Mouse (Mus musculus) heart, adult 18-20 months (tissue): ENCODE measurements around the gene 1810046K07Rik. TPM values are rescaled to one million over a fixed set of nuclear protein-coding genes. Genes with fewer than 3 reads are reported as not detected.

Experiments used
- DNase-seq, 2 experiments: peaks; one replicate each; pipeline ENCODE4 v3.0.0; 2021 to 2022; ENCODE audit warnings: mixed read lengths in 1 of 2
- total RNA-seq, 2 experiments: library from RNA; stranded (reverse); gene quantifications; 2 replicates each; pipeline ENCODE4 v1.2.3; 2021

The 1810046K07Rik gene
- total RNA-seq, 2 experiments from 2014 or later = not detected

- DNase-seq = no peak
These were observed 24.7 kb downstream of the 1810046K07Rik start for GRCm38 (mm10) chr9:51303980-51304379.

- DNase-seq = no peak
These were observed 35.2 kb downstream of the 1810046K07Rik start for GRCm38 (mm10) chr9:51293541-51293940.

GRCm38 (mm10) chr9:51292674-51293073 is 36.0 kb downstream of the 1810046K07Rik start:
- peak; percentile 75 to 88 for DNase-seq

- no peak for DNase-seq
These were observed 37.7 kb downstream of the 1810046K07Rik start for GRCm38 (mm10) chr9:51290980-51291379.

- no peak for DNase-seq
These were observed 42.6 kb downstream of the 1810046K07Rik start for GRCm38 (mm10) chr9:51286079-51286478.

- DNase-seq = peak; percentile 88
These were observed 50.0 kb downstream of the 1810046K07Rik start, which contains the start of gene Colca2 for GRCm38 (mm10) chr9:51278500-51279381. Gene Colca2, minus strand, starts transcription at chr9:51278569.

- DNase-seq = no peak
These were observed 50.8 kb downstream of the 1810046K07Rik start for GRCm38 (mm10) chr9:51277834-51278498.

GRCm38 (mm10) chr9:51274678-51275077 is 54.0 kb downstream of the 1810046K07Rik start:
- DNase-seq = no peak

GRCm38 (mm10) chr9:51273581-51274154 is 55.0 kb downstream of the 1810046K07Rik start:
- peak in 1 of 2 experiments; percentile 44 for DNase-seq

GRCm38 (mm10) chr9:51272102-51272501 is 56.6 kb downstream of the 1810046K07Rik start:
- no peak for DNase-seq

GRCm38 (mm10) chr9:51271073-51271472 is 57.6 kb downstream of the 1810046K07Rik start:
- no peak for DNase-seq

GRCm38 (mm10) chr9:51268852-51269251 is 59.9 kb downstream of the 1810046K07Rik start:
- DNase-seq = no peak

- DNase-seq = no peak
These were observed 70.3 kb downstream of the 1810046K07Rik start for GRCm38 (mm10) chr9:51258426-51258825.

GRCm38 (mm10) chr9:51256780-51257502 is 71.8 kb downstream of the 1810046K07Rik start:
- no peak for DNase-seq

Other genes starting within 250 kb of the 1810046K07Rik start
- gene 4833427G06Rik, start 226.8 kb downstream of the 1810046K07Rik start, total RNA-seq = under 1 TPM in 1 of 2 experiments, not detected in 1; 0.69 TPM
- gene Gm32742, start 163.4 kb downstream of the 1810046K07Rik start, total RNA-seq = under 1 TPM in 1 of 2 experiments, not detected in 1; 0.03 TPM
- gene Pou2af1, start 115.2 kb downstream of the 1810046K07Rik start, total RNA-seq = 1 to 10 TPM in 1 of 2 experiments, under 1 TPM in 1; 0.72 to 5.1 TPM
- gene Colca2, start 50.3 kb downstream of the 1810046K07Rik start, total RNA-seq = 1 to 10 TPM; 1.3 to 2.0 TPM